Mouse (Mus musculus) liver, embryonic 14.5 days (tissue): ENCODE data around the gene Sys1. TPM values are rescaled to one million over a fixed set of nuclear protein-coding genes. Genes with fewer than 3 reads are reported as not detected.

Experiments
- ATAC-seq: fragments of 200-750 bp; cut with Nextera tagmentation; 2 replicates; pipeline ENCODE4 v1.8.0; 2017; ENCODE audit warnings: moderate number of reproducible peaks, mild to moderate bottlenecking, moderate library complexity; ENCODE audit not compliant: insufficient read depth
- DNase-seq, 3 experiments: peaks; one replicate each; pipeline ENCODE4 v3.0.0-alpha.2; 2012 to 2013; ENCODE audit warnings: low read depth in 3 of 3, low spot score in 3 of 3
- H3K27ac ChIP-seq: fragments of 300-500 bp; sonication (generic); 2 replicates; pipeline ENCODE4 v1.5.1; 2014; ENCODE audit warnings: moderate library complexity, mild to moderate bottlenecking, control low read depth, inconsistent platforms
- H3K27me3 ChIP-seq: fragments of 300-500 bp; sonication (generic); 2 replicates; pipeline ENCODE4 v1.6.1; 2014; ENCODE audit warnings: mild to moderate bottlenecking, low read length, moderate library complexity; ENCODE audit not compliant: control insufficient read depth, insufficient read depth
- H3K36me3 ChIP-seq: fragments of 300-500 bp; sonication (generic); replicated peaks from 2 replicates; pipeline ENCODE4 v1.6.1; 2014; ENCODE audit warnings: low read depth; ENCODE audit not compliant: control insufficient read depth, insufficient read depth
- H3K4me1 ChIP-seq, 2 experiments: fragments of 200-500 bp in 1 of 2; fragments of 300-500 bp in 1 of 2; sonication (generic) in 1 of 2; replicated peaks; 2 replicates each; pipeline ENCODE4 v1.6.1; 2012 to 2014; ENCODE audit warnings: antibody characterized with exemption in 1 of 2, inconsistent platforms in 1 of 2, low read length in 1 of 2; ENCODE audit not compliant: control insufficient read depth in 2 of 2, insufficient read depth in 2 of 2
- H3K4me2 ChIP-seq: fragments of 300-500 bp; sonication (generic); 2 replicates; pipeline ENCODE4 v1.6.1; 2014; ENCODE audit warnings: low read depth, mild to moderate bottlenecking, control low read depth, moderate library complexity
- H3K4me3 ChIP-seq, 2 experiments: fragments of 200-500 bp in 1 of 2; fragments of 300-500 bp in 1 of 2; sonication (generic) in 1 of 2; 2 replicates each; pipeline ENCODE4 v1.5.1; 2012 to 2014; ENCODE audit warnings: low read depth in 2 of 2, low read length in 2 of 2, mild to moderate bottlenecking in 2 of 2, control low read depth in 1 of 2, inconsistent platforms in 1 of 2, moderate library complexity in 1 of 2; ENCODE audit not compliant: insufficient read depth in 1 of 2
- H3K9ac ChIP-seq: fragments of 300-500 bp; sonication (generic); replicated peaks from 2 replicates; pipeline ENCODE4 v1.6.1; 2014; ENCODE audit warnings: mild to moderate bottlenecking, control low read depth, moderate library complexity
- H3K9me3 ChIP-seq: fragments of 300-500 bp; sonication (generic); 2 replicates; pipeline ENCODE4 v1.6.1; 2016; ENCODE audit warnings: low read length, mixed read lengths; ENCODE audit not compliant: control insufficient read depth
- CTCF ChIP-seq: IDR thresholded peaks from 2 replicates; pipeline ENCODE4 v1.5.1; 2016; ENCODE audit warnings: antibody characterized with exemption, low read depth, control low read depth
- EP300 ChIP-seq: IDR thresholded peaks from 2 replicates; pipeline ENCODE4 v1.6.1; 2016; ENCODE audit warnings: antibody characterized with exemption, low read depth
- WGBS: fragments of 180-500 bp; shearing (Covaris S2); extraction: QIAGEN DNeasy Blood & Tissue Kit; methylation state at CpG from one replicate; pipeline ENCODE4 v1.1.7; 2014; ENCODE audit not compliant: insufficient replicate concordance; 5-methylcytosine and 5-hydroxymethylcytosine counted together
- polyA plus RNA-seq, 2 experiments: library from polyadenylated mRNA; depleted of rRNA in 1 of 2; stranded (reverse) in 1 of 2; unstranded in 1 of 2; fragments of >200 nt; fragmentation: Nextera tagmentation in 1 of 2; extraction: Ambion mirVana in 1 of 2; gene quantifications; 2 replicates each; pipeline versions ENCODE4 v1.2.1 to v1.2.3; 2012 to 2014

The Sys1 gene
- polyA plus RNA-seq, 2 experiments = 15.9 to 30.7 TPM

DNA sequence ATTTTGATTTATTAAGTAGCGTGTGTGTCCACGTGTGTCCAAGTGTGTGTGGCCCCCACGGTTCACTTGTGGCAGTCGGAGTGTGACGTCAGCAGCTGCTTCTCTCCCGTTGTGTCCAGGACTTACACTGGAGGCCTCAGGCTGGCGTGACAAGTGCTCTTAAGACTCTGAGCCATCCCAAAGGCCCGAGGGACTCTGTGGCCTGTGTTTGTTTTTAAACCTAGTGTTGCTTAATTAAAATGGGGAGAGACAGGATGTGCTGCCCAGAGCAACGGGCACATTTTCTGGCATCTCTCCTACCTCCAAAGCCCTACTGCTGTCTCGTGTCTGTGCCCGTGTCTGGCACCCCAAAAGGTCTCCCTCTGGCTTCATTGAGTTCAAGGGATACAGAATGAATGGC, 33.3 kb upstream of the Sys1 start:
- no peak for DNase-seq
- Histone ChIP-seq H3K4me1 (no peaks in the 10 kb centered on the region), H3K9me3 (no peaks in the 10 kb centered on the region), H3K27me3 (no peaks in the 10 kb centered on the region), H3K36me3 (no peaks in the 10 kb centered on the region), H3K4me3 (no peak overlapping the region), H3K4me2 (no peak overlapping the region), H3K27ac (no peak overlapping the region), H3K9ac (no peak overlapping the region)
- 72% methylated on average over 11 of the region's 11 CpGs for WGBS
- TF ChIP-seq EP300 = no peak
- TF ChIP-seq CTCF = no peak
- ATAC-seq = no peak

DNA sequence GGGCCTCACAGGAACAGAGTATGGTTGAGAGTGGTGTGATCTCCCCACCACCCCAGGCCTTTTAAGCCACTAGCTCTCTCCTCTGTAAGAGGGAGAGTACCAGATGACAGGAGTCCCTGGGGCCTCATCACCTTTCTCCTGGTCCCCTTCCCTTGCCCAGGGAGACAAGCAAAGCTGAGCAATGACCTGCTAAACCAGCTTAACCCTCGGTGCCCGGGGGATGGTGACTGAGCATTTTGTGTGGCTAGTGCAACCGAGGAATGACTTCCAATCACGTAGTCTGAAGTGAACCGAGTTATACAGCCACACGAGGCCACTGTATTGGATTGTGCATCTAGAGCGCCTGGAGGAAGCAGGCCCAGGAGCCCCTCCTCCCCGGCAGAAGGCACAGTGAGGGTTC, 32.4 kb upstream of the Sys1 start:
- Histone ChIP-seq H3K4me1 (no peaks in the 10 kb centered on the region), H3K4me3 (no peak overlapping the region), H3K9me3 (no peaks in the 10 kb centered on the region), H3K27me3 (no peaks in the 10 kb centered on the region), H3K4me2 (no peak overlapping the region), H3K27ac (no peak overlapping the region), H3K9ac (no peak overlapping the region), H3K36me3 (no peaks in the 10 kb centered on the region)
- DNase-seq = no peak
- 76% methylated on average over 8 of the region's 8 CpGs for WGBS
- no peak for ATAC-seq
- TF ChIP-seq CTCF (no peak), EP300 (no peak)

DNA sequence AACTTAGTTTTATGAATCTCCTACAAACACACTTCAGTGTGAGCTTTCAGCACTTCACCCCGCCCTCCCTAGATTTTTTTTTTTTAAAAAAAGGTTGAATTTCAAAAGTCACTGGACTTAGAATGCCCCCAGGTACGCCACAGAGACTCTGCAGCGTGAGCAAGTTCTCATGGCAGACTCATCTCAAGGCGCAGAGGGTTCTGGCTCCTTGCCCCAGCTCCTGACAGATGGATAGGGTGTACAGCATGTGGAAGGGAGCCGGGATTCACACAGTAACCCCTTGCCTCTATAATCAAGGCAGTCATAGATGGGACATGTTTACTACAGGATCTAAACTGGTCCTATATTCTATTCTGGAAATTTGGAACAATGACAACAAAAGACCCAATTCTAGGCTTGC, 31.4 kb upstream of the Sys1 start:
- no peaks in the 10 kb centered on the region for H3K36me3 ChIP-seq
- H3K9me3 ChIP-seq = no peaks in the 10 kb centered on the region
- no peak overlapping the region for H3K4me2 ChIP-seq
- H3K9ac ChIP-seq = no peak overlapping the region
- no peak for ATAC-seq
- no peaks in the 10 kb centered on the region for H3K27me3 ChIP-seq
- no peak for TF ChIP-seq EP300
- TF ChIP-seq CTCF = no peak
- no peak overlapping the region for H3K4me3 ChIP-seq
- H3K4me1 ChIP-seq = 0 out of 4 replicates have a peak, but pooled peaks cover 0 to under 1% of the 10 kb centered on the region in 2 experiments
- DNase-seq = no peak
- H3K27ac ChIP-seq = no peak overlapping the region
- 60% methylated on average over 5 of the region's 5 CpGs for WGBS

DNA sequence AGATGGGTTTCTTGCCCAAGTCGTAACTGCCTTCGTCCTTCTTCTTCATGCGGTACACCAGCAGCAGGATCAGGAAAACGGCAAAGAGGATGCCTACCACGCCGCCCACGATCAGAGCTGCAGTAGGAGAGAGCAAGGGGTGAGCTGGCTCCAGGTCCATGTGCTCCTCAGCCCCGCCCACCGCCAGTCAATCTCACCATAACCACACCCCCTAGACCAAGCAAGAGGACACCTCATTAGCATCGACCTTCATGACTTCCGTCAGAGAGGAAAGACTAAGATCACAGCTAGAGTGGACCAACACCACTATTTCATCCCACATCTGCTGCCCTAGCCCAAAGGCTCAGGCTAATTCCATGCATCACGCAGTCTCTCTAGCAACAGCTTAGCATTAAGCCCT, 30.6 kb upstream of the Sys1 start:
- no peak for DNase-seq

DNA sequence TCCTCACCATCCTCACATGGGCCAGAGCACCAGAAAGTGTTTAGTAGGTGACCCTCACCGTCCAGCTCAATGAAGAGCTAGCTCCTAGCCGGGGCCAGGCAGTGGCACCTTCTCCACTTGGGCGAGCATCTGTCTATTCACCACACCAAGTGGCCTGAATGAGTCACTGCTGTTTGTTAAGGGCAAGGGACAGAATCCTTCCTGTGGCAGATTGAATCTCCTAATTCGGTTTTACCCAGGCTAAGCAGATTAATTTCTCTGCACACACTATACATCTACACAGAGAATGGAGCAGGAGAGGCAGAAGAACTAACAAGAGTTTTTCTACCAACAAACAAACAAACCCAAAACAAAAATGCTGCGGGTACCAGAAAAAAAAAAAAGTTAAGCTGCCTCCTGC, 29.8 kb upstream of the Sys1 start:
- Histone ChIP-seq H3K4me1 (peaks cover 0 to 3% of the 10 kb centered on the region in 2 experiments; a peak in 1 of 4 replicates), H3K36me3 (no peaks in the 10 kb centered on the region), H3K9ac (no peak overlapping the region), H3K9me3 (no peaks in the 10 kb centered on the region), H3K27ac (no peak overlapping the region), H3K4me3 (no peak overlapping the region), H3K27me3 (no peaks in the 10 kb centered on the region), H3K4me2 (no peak overlapping the region)
- WGBS = 40% methylated on average over 5 of the region's 5 CpGs
- TF ChIP-seq EP300 (no peak), CTCF (no peak)
- DNase-seq = no peak
- no peak for ATAC-seq

More for the DNA sequence above, 30.6 kb upstream of the Sys1 start:
- Histone ChIP-seq H3K4me3 (no peak overlapping the region), H3K9me3 (no peaks in the 10 kb centered on the region), H3K27me3 (no peaks in the 10 kb centered on the region), H3K4me1 (0 out of 4 replicates have a peak, but pooled peaks cover 0 to 3% of the 10 kb centered on the region in 2 experiments), H3K4me2 (no peak overlapping the region), H3K27ac (no peak overlapping the region), H3K9ac (no peak overlapping the region), H3K36me3 (no peaks in the 10 kb centered on the region)
- no peak for ATAC-seq
- TF ChIP-seq CTCF = no peak
- no peak for TF ChIP-seq EP300
- WGBS = 21% methylated on average over 12 of the region's 12 CpGs
